Mouse (Mus musculus): ENCODE measurements around the gene Gch1. TPM values are rescaled to one million over a fixed set of nuclear protein-coding genes. Genes with fewer than 3 reads are reported as not detected.

The Gch1 gene
- polyA plus RNA-seq, 1 experiment from 2014 or later: 1.4 TPM

GRCm38 (mm10) chr14:47193506-47193905 is 4.3 kb upstream of the Gch1 start:
- DNase-seq (ENCODE audit: low spot score): no peak
- WGBS: 79% methylated on average over 6 of the region's 6 CpGs

GRCm38 (mm10) chr14:47191861-47192260 is 2.6 kb upstream of the Gch1 start:
- Histone ChIP-seq H3K4me3 (no peak overlapping the region), H3K27ac (replicated peaks) (no peak overlapping the region), H3K36me3 (no peaks in the 10 kb centered on the region), H3K27me3 (ENCODE audit: low read depth, poor library complexity, severe bottlenecking) (peaks cover 25% of the 10 kb centered on the region), H3K9me3 (replicated peaks) (no peaks in the 10 kb centered on the region), H3K4me1 (peaks cover 10% of the 10 kb centered on the region)
- DNase-seq (ENCODE audit: low spot score): no peak
- 60% methylated on average over 5 of the region's 5 CpGs for WGBS

More at GRCm38 (mm10) chr14:47193506-47193905, 4.3 kb upstream of the Gch1 start:
- Histone ChIP-seq H3K9me3 (replicated peaks) (no peaks in the 10 kb centered on the region), H3K4me3 (no peak overlapping the region), H3K36me3 (no peaks in the 10 kb centered on the region), H3K27ac (replicated peaks) (no peak overlapping the region), H3K4me1 (peaks cover 5% of the 10 kb centered on the region), H3K27me3 (ENCODE audit: low read depth, poor library complexity, severe bottlenecking) (peaks cover 10% of the 10 kb centered on the region)

- DNase-seq (ENCODE audit: low spot score): no peak
- Histone ChIP-seq H3K36me3 (no peaks in the 10 kb centered on the region), H3K4me1 (peaks cover 10% of the 10 kb centered on the region), H3K27me3 (ENCODE audit: low read depth, poor library complexity, severe bottlenecking) (peaks cover 25% of the 10 kb centered on the region), H3K27ac (replicated peaks) (no peak overlapping the region), H3K4me3 (no peak overlapping the region), H3K9me3 (replicated peaks) (no peaks in the 10 kb centered on the region)
- WGBS: 81% methylated on average over 4 of the region's 4 CpGs
Observed at GRCm38 (mm10) chr14:47190626-47191025, 1.4 kb upstream of the Gch1 start.

- no peaks in the 10 kb centered on the region for H3K36me3 ChIP-seq
- peak overlapping the region; percentile 63; the same call in 1 of the 2 replicates for H3K27ac ChIP-seq (replicated peaks)
- peak overlapping the region; percentile 87 for H3K4me3 ChIP-seq
- H3K9me3 ChIP-seq (replicated peaks): no peaks in the 10 kb centered on the region
- H3K4me1 ChIP-seq: peaks cover 10% of the 10 kb centered on the region
- WGBS: 13% methylated on average over 8 of the region's 8 CpGs
- DNase-seq (ENCODE audit: low spot score): no peak
- H3K27me3 ChIP-seq (ENCODE audit: low read depth, poor library complexity, severe bottlenecking): peaks cover 25% of the 10 kb centered on the region
Observed at GRCm38 (mm10) chr14:47189635-47189955, 382 bp upstream of the Gch1 start.

GRCm38 (mm10) chr14:47188475-47188847 is 752 bp downstream of the Gch1 start:
- WGBS: 3% methylated on average over 16 of the region's 16 CpGs
- H3K27ac ChIP-seq (replicated peaks): peak overlapping the region; percentile 63; the same call in 1 of the 2 replicates

GRCm38 (mm10) chr14:47187666-47188360 is 1.4 kb downstream of the Gch1 start:
- H3K27ac ChIP-seq (replicated peaks): no peak overlapping the region
- H3K4me3 ChIP-seq: peak overlapping the region; percentile 87
- WGBS: 32% methylated on average over 12 of the region's 12 CpGs
- no peaks in the 10 kb centered on the region for H3K9me3 ChIP-seq (replicated peaks)
- H3K36me3 ChIP-seq: no peaks in the 10 kb centered on the region
- no peak for DNase-seq (ENCODE audit: low spot score)
- H3K4me1 ChIP-seq: peaks cover 10% of the 10 kb centered on the region
- peaks cover 25% of the 10 kb centered on the region for H3K27me3 ChIP-seq (ENCODE audit: low read depth, poor library complexity, severe bottlenecking)

More at GRCm38 (mm10) chr14:47188475-47188847, 752 bp downstream of the Gch1 start:
- Histone ChIP-seq H3K9me3 (replicated peaks) (no peaks in the 10 kb centered on the region), H3K4me1 (peaks cover 10% of the 10 kb centered on the region), H3K36me3 (no peaks in the 10 kb centered on the region), H3K4me3 (peak overlapping the region; percentile 87), H3K27me3 (ENCODE audit: low read depth, poor library complexity, severe bottlenecking) (peaks cover 25% of the 10 kb centered on the region)
- DNase-seq (ENCODE audit: low spot score): no peak

- WGBS: 26% methylated on average over 1 of the region's 1 CpGs
- H3K9me3 ChIP-seq (replicated peaks): no peaks in the 10 kb centered on the region
- H3K4me1 ChIP-seq: peaks cover 10% of the 10 kb centered on the region
- no peak overlapping the region for H3K27ac ChIP-seq (replicated peaks)
- no peaks in the 10 kb centered on the region for H3K36me3 ChIP-seq
- DNase-seq (ENCODE audit: low spot score): no peak
- H3K27me3 ChIP-seq (ENCODE audit: low read depth, poor library complexity, severe bottlenecking): peaks cover 25% of the 10 kb centered on the region
- no peak overlapping the region for H3K4me3 ChIP-seq
Observed at GRCm38 (mm10) chr14:47187261-47187660, 2.0 kb downstream of the Gch1 start.

GRCm38 (mm10) chr14:47186561-47186960 is 2.7 kb downstream of the Gch1 start:
- Histone ChIP-seq H3K36me3 (no peaks in the 10 kb centered on the region), H3K27me3 (ENCODE audit: low read depth, poor library complexity, severe bottlenecking) (peaks cover 25% of the 10 kb centered on the region), H3K4me3 (no peak overlapping the region), H3K27ac (replicated peaks) (no peak overlapping the region), H3K9me3 (replicated peaks) (no peaks in the 10 kb centered on the region), H3K4me1 (peaks cover 10% of the 10 kb centered on the region)
- no peak for DNase-seq (ENCODE audit: low spot score)
- WGBS: 87% methylated on average over 2 of the region's 2 CpGs

GRCm38 (mm10) chr14:47181497-47182290 is 7.5 kb downstream of the Gch1 start:
- H3K36me3 ChIP-seq: no peaks in the 10 kb centered on the region
- H3K4me3 ChIP-seq: no peak overlapping the region
- 70% methylated on average over 11 of the region's 11 CpGs for WGBS
- H3K4me1 ChIP-seq: no peaks in the 10 kb centered on the region
- no peaks in the 10 kb centered on the region for H3K9me3 ChIP-seq (replicated peaks)
- DNase-seq (ENCODE audit: low spot score): peak; percentile 20
- no peaks in the 10 kb centered on the region; the same call in 1 of the 2 replicates for H3K27me3 ChIP-seq (ENCODE audit: low read depth, poor library complexity, severe bottlenecking)
- no peak overlapping the region for H3K27ac ChIP-seq (replicated peaks)

GRCm38 (mm10) chr14:47178851-47179250 is 10.4 kb downstream of the Gch1 start:
- Histone ChIP-seq H3K4me1 (no peaks in the 10 kb centered on the region), H3K27ac (replicated peaks) (no peak overlapping the region), H3K4me3 (no peak overlapping the region), H3K27me3 (ENCODE audit: low read depth, poor library complexity, severe bottlenecking) (no peaks in the 10 kb centered on the region), H3K36me3 (no peaks in the 10 kb centered on the region), H3K9me3 (replicated peaks) (no peaks in the 10 kb centered on the region)
- no peak for DNase-seq (ENCODE audit: low spot score)
- WGBS: 84% methylated on average over 5 of the region's 5 CpGs

GRCm38 (mm10) chr14:47177846-47178414 is 11.3 kb downstream of the Gch1 start:
- Histone ChIP-seq H3K27me3 (ENCODE audit: low read depth, poor library complexity, severe bottlenecking) (no peaks in the 10 kb centered on the region), H3K4me3 (no peak overlapping the region), H3K36me3 (no peaks in the 10 kb centered on the region), H3K27ac (replicated peaks) (no peak overlapping the region), H3K9me3 (replicated peaks) (no peaks in the 10 kb centered on the region), H3K4me1 (no peaks in the 10 kb centered on the region)
- DNase-seq (ENCODE audit: low spot score): no peak
- WGBS: 73% methylated on average over 13 of the region's 13 CpGs

- no peaks in the 10 kb centered on the region for H3K27me3 ChIP-seq (ENCODE audit: low read depth, poor library complexity, severe bottlenecking)
- no peaks in the 10 kb centered on the region for H3K36me3 ChIP-seq
- H3K4me1 ChIP-seq: no peaks in the 10 kb centered on the region
- no peaks in the 10 kb centered on the region for H3K9me3 ChIP-seq (replicated peaks)
- WGBS: 91% methylated on average over 5 of the region's 5 CpGs
- DNase-seq (ENCODE audit: low spot score): no peak
- no peak overlapping the region for H3K4me3 ChIP-seq
- H3K27ac ChIP-seq (replicated peaks): no peak overlapping the region
Observed at GRCm38 (mm10) chr14:47176226-47176625, 13.0 kb downstream of the Gch1 start.

- Histone ChIP-seq H3K4me1 (no peaks in the 10 kb centered on the region), H3K4me3 (no peak overlapping the region), H3K9me3 (replicated peaks) (no peaks in the 10 kb centered on the region), H3K27me3 (ENCODE audit: low read depth, poor library complexity, severe bottlenecking) (no peaks in the 10 kb centered on the region), H3K27ac (replicated peaks) (no peak overlapping the region), H3K36me3 (no peaks in the 10 kb centered on the region)
- 87% methylated on average over 5 of the region's 5 CpGs for WGBS
- no peak for DNase-seq (ENCODE audit: low spot score)
Observed at GRCm38 (mm10) chr14:47175136-47175535, 14.1 kb downstream of the Gch1 start.
